30 mouse cellular contexts compared by ENCODE assay signal in the genomic region with DNA sequence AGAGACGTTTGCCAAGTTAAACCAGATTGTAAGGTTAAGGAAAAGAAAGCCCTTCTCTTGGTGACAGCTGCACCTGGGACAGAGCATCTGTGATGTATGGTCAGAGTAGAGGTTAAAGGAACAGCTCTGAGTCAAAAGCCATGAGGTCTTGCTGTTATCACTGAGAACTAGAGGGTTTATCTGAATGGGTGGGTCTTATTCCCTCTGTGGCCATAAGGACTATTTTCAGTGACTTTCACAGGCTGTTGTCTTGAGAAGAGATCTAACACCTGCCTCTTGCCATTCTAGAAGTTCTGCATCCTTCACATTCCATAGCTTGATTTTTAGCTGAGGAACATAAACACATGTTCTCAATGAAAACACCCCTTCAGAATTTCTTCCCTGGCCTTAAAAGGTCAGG.
DNase-seq lines count a peak whose midpoint lies in the region; ATAC-seq and TF ChIP-seq lines count a peak whose summit lies in the region.
"Had no signal": no experiment of that assay in that cellular context is flagged by ENCODE, and none has a peak within 500 bp of the region (broad histone marks: within the 10 kb centered on the region; RNA-seq: fewer than 3 reads in every experiment).

No protein-coding gene starts in this region.

- no peaks in the 10 kb centered on the region for H3K9me3 ChIP-seq in kidney, postnatal 0 days (replicated peaks; ENCODE audit: low read length)
- H3K9me3 ChIP-seq: embryonic facial prominence, embryonic 10.5 days; embryonic facial prominence, embryonic 13.5 days; forebrain, embryonic 10.5 days; forebrain, embryonic 13.5 days; G1E; heart, embryonic 15.5 days had no signal

- no peaks in the 10 kb centered on the region for H3K4me1 ChIP-seq in kidney, postnatal 0 days (replicated peaks; ENCODE audit: insufficient read depth, low read length)
- H3K4me1 ChIP-seq: embryonic facial prominence, embryonic 10.5 days; embryonic facial prominence, embryonic 13.5 days; forebrain, embryonic 10.5 days; forebrain, embryonic 13.5 days; heart, embryonic 15.5 days had no signal

- no peak overlapping the region for H3ac ChIP-seq in C2C12 (ENCODE audit: control insufficient read depth, insufficient read length, low read depth)

- no peaks in the 10 kb centered on the region for H3K79me2 ChIP-seq in C2C12 (ENCODE audit: control insufficient read depth, insufficient read depth)

- ATAC-seq in kidney, postnatal 0 days (replicated peaks; ENCODE audit: low FRiP score, low read depth) = no peak
- no peak for ATAC-seq in CD4-positive, CD25-positive, alpha-beta regulatory T cell, adult 4 months
- ATAC-seq: forebrain, embryonic 13.5 days; forebrain, embryonic 16.5 days; hindbrain, postnatal 0 days; inflammation-experienced regulatory T-cells, adult 6 months; intestine, embryonic 16.5 days had no signal

- no peaks in the 10 kb centered on the region for H3K36me3 ChIP-seq in kidney, postnatal 0 days (ENCODE audit: insufficient read depth, low read length)
- no peaks in the 10 kb centered on the region for H3K36me3 ChIP-seq in C2C12 (ENCODE audit: control insufficient read depth, insufficient read depth)
- H3K36me3 ChIP-seq: embryonic facial prominence, embryonic 10.5 days; embryonic facial prominence, embryonic 13.5 days; forebrain, embryonic 10.5 days; G1E; heart, embryonic 12.5 days; heart, embryonic 15.5 days had no signal

- H3K27ac ChIP-seq in kidney, postnatal 0 days = no peak overlapping the region
- H3K27ac ChIP-seq: embryonic facial prominence, embryonic 10.5 days; embryonic facial prominence, embryonic 13.5 days; forebrain, embryonic 10.5 days; forebrain, embryonic 13.5 days; heart, adult 2 months; heart, embryonic 15.5 days; hindbrain, embryonic 14.5 days; hindbrain, postnatal 0 days had no signal

- no peak for TF ChIP-seq CTCF in kidney, postnatal 0 days (IDR thresholded peaks at IDR 0.05; ENCODE audit: low read depth)
- no peak for TF ChIP-seq CTCF in C2C12 (IDR thresholded peaks at IDR 0.05; ENCODE audit: control insufficient read depth, insufficient read depth, insufficient read length)

- H3K4me2 ChIP-seq in kidney, postnatal 0 days (ENCODE audit: low read length) = no peak overlapping the region
- H3K4me2 ChIP-seq: embryonic facial prominence, embryonic 13.5 days; forebrain, embryonic 13.5 days; heart, embryonic 12.5 days; heart, embryonic 15.5 days; hindbrain, embryonic 14.5 days had no signal

- DNase-seq in adrenal gland, adult 8-10 months = peak; percentile 8
- no peak for DNase-seq in adrenal gland, postnatal 4 days (ENCODE audit: low spot score in 2 of 2)
- DNase-seq in kidney, postnatal 0 days (ENCODE audit: low spot score) = peak; percentile 29
- no peak for DNase-seq in kidney, postnatal 36 days
- DNase-seq in heart, postnatal 36 days = no peak
- DNase-seq: cerebellum, adult 11-12 months; cerebellum, adult 8-10 months; cerebellum, postnatal 10 days; cerebellum, postnatal 36 days; embryo, embryonic 11 days; gastrocnemius, postnatal 10 days; gastrocnemius, postnatal 36 days; heart, adult 2 months; heart, postnatal 4 days had no signal

- no peak overlapping the region for H3K4me3 ChIP-seq in kidney, postnatal 0 days (replicated peaks; ENCODE audit: low read depth, low read length)
- H3K4me3 ChIP-seq in C2C12 (ENCODE audit: insufficient read depth, poor library complexity, severe bottlenecking) = no peak overlapping the region
- H3K4me3 ChIP-seq: embryonic facial prominence, embryonic 10.5 days; embryonic facial prominence, embryonic 13.5 days; forebrain, embryonic 10.5 days; forebrain, embryonic 13.5 days; heart, adult 2 months; heart, embryonic 12.5 days; heart, embryonic 15.5 days had no signal

- intact Hi-C loops in heart, postnatal 36 days (cut with DNase I) = no loop called here

- WGBS in kidney, postnatal 0 days = 28% methylated on average over 1 of the region's 1 CpGs

- H3K79me3 ChIP-seq in C2C12 (ENCODE audit: low read depth) = no peaks in the 10 kb centered on the region

- no peak overlapping the region for H3K9ac ChIP-seq in kidney, postnatal 0 days (ENCODE audit: low read depth, low read length)
- H3K9ac ChIP-seq: embryonic facial prominence, embryonic 13.5 days; forebrain, embryonic 13.5 days; heart, embryonic 12.5 days; heart, embryonic 15.5 days; hindbrain, embryonic 14.5 days had no signal

- H3K27me3 ChIP-seq in kidney, postnatal 0 days (ENCODE audit: insufficient read depth, low read length) = no peaks in the 10 kb centered on the region
- H3K27me3 ChIP-seq in C2C12 (ENCODE audit: control insufficient read depth, insufficient read depth, insufficient read length) = no peaks in the 10 kb centered on the region
- H3K27me3 ChIP-seq: CH12.LX; embryonic facial prominence, embryonic 13.5 days; forebrain, embryonic 13.5 days; heart, embryonic 15.5 days; Patski had no signal

TF ChIP-seq in C2C12, 6 proteins besides CTCF, POLR2A, EP300 and RAD21:
- TF ChIP-seq MYOG (IDR thresholded peaks at IDR 0.05; ENCODE audit: control insufficient read depth, extremely low read depth, insufficient read length) (no peak), MYOD1 (IDR thresholded peaks at IDR 0.05; ENCODE audit: control insufficient read depth, insufficient read length, low read depth) (peak; percentile 57)

Comparison
In these comparisons a context has a peak if more than half of its experiments do, and no peak if none do; other contexts are left out.
1. DNase-seq: peak in adrenal gland, adult 8-10 months (single experiment) and kidney, postnatal 0 days (single experiment); none in adrenal gland, postnatal 4 days (0 of 2), kidney, postnatal 36 days (0 of 2) and heart, postnatal 36 days (0 of 2).